Mouse (Mus musculus): Measurements from ENCODE around the gene Il1rapl2. TPM values are rescaled to one million over a fixed set of nuclear protein-coding genes. Genes with fewer than 3 reads are reported as not detected.

Gene Il1rapl2
- total RNA-seq (2021): 1 to 10 TPM; 6.4 to 7.2 TPM

- peak in 1 of 2 experiments; percentile 14 for DNase-seq (ENCODE audit: low spot score in 2 of 2)
- intact Hi-C loops (cut with DNase I): loop anchor here (5.0 kb wide), 1 partner anchor 602 kb away; no protein-coding TSS in a partner anchor
Observed at GRCm38 (mm10) chrX:137570321-137571195, at the start of gene Il1rapl2. Gene Il1rapl2 (plus strand): TSS chrX:137570608.

DNA sequence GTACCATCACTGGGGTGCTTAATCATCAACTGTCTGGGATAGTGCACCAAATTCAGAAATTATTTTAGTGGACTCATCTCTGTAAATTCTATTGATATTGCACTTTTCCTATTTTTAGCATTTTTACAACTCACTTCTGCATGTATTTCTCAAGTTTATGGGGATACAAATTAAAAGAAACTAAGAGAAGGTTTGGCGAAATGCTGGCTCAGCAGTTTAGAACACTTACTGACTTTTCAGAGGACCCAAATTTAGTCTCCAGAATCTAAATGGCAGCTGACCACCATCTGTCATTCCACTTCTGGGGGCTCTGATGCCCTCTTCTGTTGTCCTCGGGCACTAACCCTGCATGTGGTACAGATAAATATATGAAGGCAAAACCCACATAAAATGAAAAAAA lies 22.1 kb upstream of the Il1rapl2 start:
- intact Hi-C loops (cut with DNase I): no loop called here
- DNase-seq (ENCODE audit: low spot score in 2 of 2): no peak

GRCm38 (mm10) chrX:137569472-137570188 lies 778 bp upstream of the Il1rapl2 start:
- intact Hi-C loops (cut with DNase I): loop anchor here (5.0 kb wide), 1 partner anchor 603 kb away; no protein-coding TSS in a partner anchor

GRCm38 (mm10) chrX:137582656-137583055 lies 12.2 kb downstream of the Il1rapl2 start:
- intact Hi-C loops (cut with DNase I): no loop called here
- no peak for DNase-seq (ENCODE audit: low spot score in 2 of 2)

More at GRCm38 (mm10) chrX:137569472-137570188, 778 bp upstream of the Il1rapl2 start:
- DNase-seq (ENCODE audit: low spot score in 2 of 2): peak in 1 of 2 experiments; percentile 2

- intact Hi-C loops (cut with DNase I): no loop called here
- peak in 1 of 2 experiments; percentile 2 for DNase-seq (ENCODE audit: low spot score in 2 of 2)
Observed at GRCm38 (mm10) chrX:137620697-137621096, 50.3 kb downstream of the Il1rapl2 start.

GRCm38 (mm10) chrX:137667011-137667410 lies 96.6 kb downstream of the Il1rapl2 start:
- DNase-seq (ENCODE audit: low spot score in 2 of 2): no peak
- intact Hi-C loops (cut with DNase I): loop anchor here (2.0 kb wide), 1 partner anchor 502 kb away; no protein-coding TSS in a partner anchor

GRCm38 (mm10) chrX:137687974-137688373 lies 117.6 kb downstream of the Il1rapl2 start:
- DNase-seq (ENCODE audit: low spot score in 2 of 2): no peak
- intact Hi-C loops (cut with DNase I): no loop called here

DNA sequence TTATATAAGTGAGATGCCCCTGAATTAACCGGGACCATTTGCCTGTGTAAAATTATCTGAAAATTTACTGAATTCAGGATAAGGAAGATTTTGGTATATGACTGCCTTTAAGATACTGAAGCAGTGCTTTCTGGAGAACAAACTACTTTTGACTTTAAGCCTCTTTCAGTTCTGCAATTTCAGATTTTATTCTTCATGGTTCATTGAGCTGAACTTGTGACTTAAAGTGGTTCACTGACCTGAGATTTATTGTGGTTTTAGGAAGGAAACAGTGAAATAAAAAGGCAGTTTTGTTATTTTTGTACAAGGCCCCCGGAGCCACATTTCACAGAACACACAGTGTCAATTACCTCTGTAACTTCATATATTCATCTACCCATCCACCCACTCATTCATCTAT lies 129.6 kb downstream of the Il1rapl2 start:
- intact Hi-C loops (cut with DNase I): no loop called here
- no peak for DNase-seq (ENCODE audit: low spot score in 2 of 2)

- intact Hi-C loops (cut with DNase I): no loop called here
- no peak for DNase-seq (ENCODE audit: low spot score in 2 of 2)
Observed at GRCm38 (mm10) chrX:137755537-137755936, 185.1 kb downstream of the Il1rapl2 start.

- DNase-seq (ENCODE audit: low spot score in 2 of 2): no peak
- intact Hi-C loops (cut with DNase I): no loop called here
Observed at GRCm38 (mm10) chrX:137805484-137806200, 235.2 kb downstream of the Il1rapl2 start.

DNA sequence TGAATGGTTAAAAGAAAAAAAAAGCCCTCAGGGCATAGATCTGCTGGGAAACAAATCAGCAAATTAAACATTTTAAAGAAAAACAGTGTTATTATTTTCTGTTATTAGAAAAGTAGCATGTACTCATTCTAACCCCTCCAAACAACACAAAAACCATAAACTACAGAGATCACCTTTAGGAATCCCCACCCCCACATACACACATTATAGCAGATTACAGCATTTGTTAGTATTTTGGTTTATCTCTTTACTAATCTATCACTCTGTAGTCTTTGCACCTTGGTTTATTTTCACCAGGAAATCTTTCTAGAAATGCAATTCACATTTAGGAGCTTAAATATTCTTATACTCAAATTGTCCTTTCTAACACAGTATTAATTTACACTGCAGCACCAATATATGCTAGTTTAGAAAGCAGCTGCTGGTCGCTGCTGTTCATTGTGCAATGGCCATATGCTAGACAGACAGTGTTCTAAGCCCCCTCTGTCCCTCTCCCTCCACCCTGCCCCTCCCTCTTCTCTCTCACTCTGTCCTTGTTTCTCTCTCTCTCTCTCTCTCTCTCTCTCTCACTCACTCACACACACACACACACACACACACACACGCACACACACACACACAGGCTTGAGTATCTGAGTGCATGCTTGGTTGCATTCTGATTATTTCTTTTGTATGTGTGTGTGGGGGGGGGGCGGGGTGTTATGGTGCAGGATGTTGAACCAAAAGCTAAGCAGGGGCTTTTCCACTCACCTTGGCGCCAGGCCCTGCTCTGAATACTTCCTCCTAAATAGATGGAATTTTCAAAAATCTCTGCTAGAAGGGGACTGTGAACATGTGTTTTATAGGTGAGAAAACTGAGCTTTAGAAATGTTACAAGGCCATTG lies 236.1 kb downstream of the Il1rapl2 start:
- no peak for DNase-seq (ENCODE audit: low spot score in 2 of 2)
- intact Hi-C loops (cut with DNase I): no loop called here

DNA sequence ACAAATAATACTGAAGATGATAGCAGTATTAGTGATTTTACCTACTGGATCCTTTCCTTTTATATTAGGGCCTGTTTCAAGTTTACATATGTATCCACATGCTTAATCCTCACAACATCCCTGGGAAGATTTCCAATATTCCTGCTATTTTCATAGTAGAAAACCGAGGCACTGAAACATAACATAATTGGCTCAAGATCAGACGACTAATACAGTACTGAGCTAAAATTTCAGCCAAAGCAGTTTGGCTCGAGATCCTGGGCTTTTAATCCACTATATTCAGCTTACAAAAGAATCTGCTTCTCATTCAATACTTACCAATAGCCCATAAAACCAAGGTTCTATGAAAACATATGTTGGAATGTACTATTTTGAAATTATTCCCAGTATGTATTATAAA lies 239.1 kb downstream of the Il1rapl2 start:
- intact Hi-C loops (cut with DNase I): no loop called here
- no peak for DNase-seq (ENCODE audit: low spot score in 2 of 2)

GRCm38 (mm10) chrX:137812151-137812550 lies 241.7 kb downstream of the Il1rapl2 start:
- no peak for DNase-seq (ENCODE audit: low spot score in 2 of 2)
- intact Hi-C loops (cut with DNase I): no loop called here

GRCm38 (mm10) chrX:137848936-137849335 lies 278.5 kb downstream of the Il1rapl2 start:
- DNase-seq (ENCODE audit: low spot score in 2 of 2): no peak
- intact Hi-C loops (cut with DNase I): no loop called here

- no peak for DNase-seq (ENCODE audit: low spot score in 2 of 2)
- intact Hi-C loops (cut with DNase I): no loop called here
Observed at GRCm38 (mm10) chrX:137923490-137923889, 353.1 kb downstream of the Il1rapl2 start.

GRCm38 (mm10) chrX:137926835-137927234 lies 356.4 kb downstream of the Il1rapl2 start:
- no peak for DNase-seq (ENCODE audit: low spot score in 2 of 2)
- intact Hi-C loops (cut with DNase I): no loop called here

GRCm38 (mm10) chrX:137947741-137948140 lies 377.3 kb downstream of the Il1rapl2 start:
- DNase-seq (ENCODE audit: low spot score in 2 of 2): no peak
- intact Hi-C loops (cut with DNase I): no loop called here

DNA sequence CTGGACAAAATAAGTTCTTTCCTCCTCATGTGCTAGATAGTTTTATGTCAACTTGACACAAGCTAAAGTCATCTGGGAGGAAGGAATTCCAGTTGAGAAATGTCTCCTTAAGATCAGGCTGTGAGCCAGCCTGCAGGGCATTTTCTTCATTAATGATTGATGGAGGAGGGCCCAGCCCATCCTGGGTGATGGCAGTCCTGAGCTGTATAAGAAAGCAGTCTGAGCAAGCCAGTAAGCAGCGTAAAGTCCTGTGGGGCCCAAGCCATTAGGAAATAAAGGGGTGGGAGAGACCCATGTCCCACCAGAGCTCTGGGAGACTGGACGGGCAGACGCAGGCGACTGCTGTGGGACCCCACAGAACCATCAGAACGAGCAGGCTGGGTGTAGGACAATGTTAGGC lies 400.9 kb downstream of the Il1rapl2 start:
- DNase-seq (ENCODE audit: low spot score in 2 of 2): no peak
- intact Hi-C loops (cut with DNase I): no loop called here

DNA sequence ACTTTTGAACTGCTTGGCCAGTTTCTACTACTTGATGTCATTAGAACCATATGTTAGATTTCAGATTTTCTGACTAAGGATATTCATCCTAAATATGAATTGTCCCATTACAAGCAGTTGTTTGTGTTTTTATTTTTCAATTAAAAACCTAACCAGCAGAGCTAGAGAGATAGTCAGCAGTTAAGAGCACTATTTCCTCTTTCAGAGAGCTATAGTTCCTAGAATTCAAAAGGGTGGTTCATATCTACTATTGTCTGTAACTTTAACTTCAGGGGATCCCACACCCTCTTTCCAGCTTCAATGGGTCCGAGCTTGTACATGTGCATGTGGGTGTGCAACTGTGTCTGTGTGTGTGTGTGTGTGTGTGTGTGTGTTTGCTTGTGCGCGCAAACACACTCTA lies 472.7 kb downstream of the Il1rapl2 start:
- intact Hi-C loops (cut with DNase I): no loop called here
- DNase-seq (ENCODE audit: low spot score in 2 of 2): no peak
